Mouse (Mus musculus) midbrain, embryonic 12.5 days (tissue): ENCODE data around the gene Susd4. TPM values are rescaled to one million over a fixed set of nuclear protein-coding genes. Genes with fewer than 3 reads are reported as not detected.

Experiments used
- ATAC-seq: fragments of 200-750 bp; cut with Nextera tagmentation; 2 replicates; pipeline ENCODE4 v1.8.0; 2017; ENCODE audit warnings: low read depth, moderate TSS enrichment, moderate library complexity; ENCODE audit not compliant: low FRiP score
- H3K27ac ChIP-seq: fragments of 300-500 bp; sonication (generic); replicated peaks from 2 replicates; pipeline ENCODE4 v1.5.1; 2016; ENCODE audit warnings: mild to moderate bottlenecking
- H3K27me3 ChIP-seq: fragments of 300-500 bp; sonication (generic); 2 replicates; pipeline ENCODE4 v1.6.1; 2016; ENCODE audit warnings: mild to moderate bottlenecking
- H3K36me3 ChIP-seq: fragments of 300-500 bp; sonication (generic); 2 replicates; pipeline ENCODE4 v1.6.1; 2016
- H3K4me1 ChIP-seq: fragments of 300-500 bp; sonication (generic); 2 replicates; pipeline ENCODE4 v1.6.1; 2016
- H3K4me2 ChIP-seq: fragments of 300-500 bp; sonication (generic); replicated peaks from 2 replicates; pipeline ENCODE4 v1.6.1; 2016; ENCODE audit warnings: mild to moderate bottlenecking, moderate library complexity
- H3K4me3 ChIP-seq: fragments of 300-500 bp; sonication (generic); 2 replicates; pipeline ENCODE4 v1.5.1; 2016; ENCODE audit warnings: mild to moderate bottlenecking
- H3K9ac ChIP-seq: fragments of 300-500 bp; sonication (generic); replicated peaks from 2 replicates; pipeline ENCODE4 v1.6.1; 2016; ENCODE audit warnings: mild to moderate bottlenecking, moderate library complexity
- H3K9me3 ChIP-seq: fragments of 300-500 bp; sonication (generic); 2 replicates; pipeline ENCODE4 v1.6.1; 2016; ENCODE audit warnings: mild to moderate bottlenecking
- WGBS: fragments of 180-500 bp; shearing (Covaris S2); methylation state at CpG from one replicate; pipeline ENCODE4 v1.1.7; 2016; 5-methylcytosine and 5-hydroxymethylcytosine counted together
- polyA plus RNA-seq: library from polyadenylated mRNA; unstranded; fragments of >200 nt; fragmentation: Nextera tagmentation; extraction: Ambion mirVana; gene quantifications from 2 replicates; pipeline ENCODE4 v1.2.1, GENCODE M21; 2016

Susd4 gene
- polyA plus RNA-seq, 1 experiment from 2014 or later: 28.3 TPM

GRCm38 (mm10) chr1:182792521-182793071 lies 28.9 kb downstream of the Susd4 start:
- Histone ChIP-seq H3K9me3 (no peaks in the 10 kb centered on the region), H3K4me3 (no peak overlapping the region), H3K4me1 (peaks cover 13% of the 10 kb centered on the region), H3K4me2 (peak overlapping the region; percentile 22), H3K9ac (no peak overlapping the region), H3K36me3 (no peaks in the 10 kb centered on the region), H3K27me3 (no peaks in the 10 kb centered on the region), H3K27ac (no peak overlapping the region)
- ATAC-seq: peak; percentile 38; the same call in 1 of the 2 replicates
- 26% methylated on average over 16 of the region's 16 CpGs for WGBS

GRCm38 (mm10) chr1:182794221-182794620 lies 30.6 kb downstream of the Susd4 start:
- Histone ChIP-seq H3K27me3 (no peaks in the 10 kb centered on the region), H3K36me3 (no peaks in the 10 kb centered on the region), H3K9me3 (no peaks in the 10 kb centered on the region), H3K4me1 (peaks cover 13% of the 10 kb centered on the region), H3K9ac (no peak overlapping the region), H3K4me2 (no peak overlapping the region), H3K27ac (no peak overlapping the region), H3K4me3 (no peak overlapping the region)
- ATAC-seq: no peak
- 88% methylated on average over 10 of the region's 10 CpGs for WGBS

DNA sequence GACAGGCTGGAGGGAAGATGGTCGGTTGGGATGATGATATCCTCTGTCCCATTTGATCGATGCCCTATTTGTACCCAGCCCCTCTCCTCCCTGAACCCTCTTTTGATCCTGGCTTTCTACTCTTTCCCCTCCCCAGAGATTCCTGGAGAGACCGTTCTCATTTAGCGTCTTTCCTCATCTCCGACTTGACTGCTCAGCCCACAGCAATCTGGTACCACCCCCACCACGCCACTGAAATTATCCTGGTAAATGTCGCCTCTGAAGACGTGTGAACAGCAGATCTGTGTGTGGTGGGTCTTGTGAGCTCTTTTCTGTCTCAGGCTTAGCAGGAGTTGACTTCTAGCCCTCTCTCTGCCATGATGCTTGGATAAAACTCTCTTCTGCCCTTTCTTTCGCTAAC lies 31.0 kb downstream of the Susd4 start:
- no peak overlapping the region for H3K4me3 ChIP-seq
- 93% methylated on average over 9 of the region's 9 CpGs for WGBS
- H3K27ac ChIP-seq: no peak overlapping the region
- ATAC-seq: no peak
- no peak overlapping the region for H3K4me2 ChIP-seq
- H3K27me3 ChIP-seq: no peaks in the 10 kb centered on the region
- peaks cover 13% of the 10 kb centered on the region for H3K4me1 ChIP-seq
- H3K9me3 ChIP-seq: no peaks in the 10 kb centered on the region
- no peaks in the 10 kb centered on the region for H3K36me3 ChIP-seq
- no peak overlapping the region for H3K9ac ChIP-seq

DNA sequence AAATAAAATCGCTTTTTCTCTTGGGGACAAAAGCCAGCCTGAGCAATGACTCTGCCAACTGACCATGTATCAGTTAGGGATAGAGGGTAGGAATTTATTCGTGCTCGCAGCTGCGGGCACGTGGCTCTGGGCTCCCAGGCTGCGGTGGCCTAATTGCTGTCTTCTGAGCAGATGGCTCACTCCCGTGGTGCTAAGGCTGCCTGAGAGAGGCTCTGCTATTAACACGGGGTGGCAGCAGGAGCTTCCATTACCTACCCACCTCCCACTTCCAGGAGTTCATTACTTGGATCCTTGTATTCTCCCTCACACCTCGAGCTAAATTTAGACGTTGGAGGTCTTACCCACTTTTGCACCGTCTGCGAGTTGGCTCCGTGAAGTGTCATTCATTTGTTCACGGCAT lies 33.4 kb downstream of the Susd4 start:
- Histone ChIP-seq H3K27me3 (no peaks in the 10 kb centered on the region), H3K4me2 (no peak overlapping the region), H3K9me3 (no peaks in the 10 kb centered on the region), H3K27ac (no peak overlapping the region), H3K9ac (no peak overlapping the region), H3K36me3 (no peaks in the 10 kb centered on the region), H3K4me1 (peaks cover 12% of the 10 kb centered on the region), H3K4me3 (no peak overlapping the region)
- ATAC-seq: 0 out of 2 replicates have a peak, but pooled peaks have one; percentile 38
- whole genome bisulfite sequencing: 68% methylated on average over 14 of the region's 14 CpGs

- Histone ChIP-seq H3K4me1 (peaks cover 4% of the 10 kb centered on the region; the same call in 1 of the 2 replicates), H3K27ac (no peak overlapping the region), H3K9ac (no peak overlapping the region), H3K4me2 (no peak overlapping the region), H3K4me3 (no peak overlapping the region), H3K36me3 (no peaks in the 10 kb centered on the region), H3K9me3 (no peaks in the 10 kb centered on the region), H3K27me3 (no peaks in the 10 kb centered on the region)
- ATAC-seq: no peak
- WGBS: 95% methylated on average over 2 of the region's 2 CpGs
These were observed 37.9 kb downstream of the Susd4 start for GRCm38 (mm10) chr1:182801590-182801989.

DNA sequence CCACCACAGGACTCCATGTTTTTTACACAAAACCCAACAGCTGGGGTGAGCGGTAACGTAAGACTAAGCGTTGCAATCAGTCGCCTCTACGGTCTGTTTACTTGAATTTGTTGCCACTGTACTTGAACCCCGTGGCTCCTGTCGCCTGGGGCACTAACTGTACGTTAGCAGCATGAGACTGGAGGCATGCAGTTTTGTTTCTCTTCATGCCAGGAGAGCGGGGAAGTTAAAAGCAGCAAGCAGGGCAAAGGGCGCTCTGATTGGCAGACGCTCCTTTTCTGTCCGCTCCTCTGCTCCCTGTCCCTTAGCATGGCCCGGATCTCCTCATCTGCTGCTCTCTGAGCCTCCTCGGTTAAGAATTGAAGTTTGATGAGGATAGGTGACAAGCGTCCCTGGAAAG lies 39.2 kb downstream of the Susd4 start:
- 79% methylated on average over 15 of the region's 15 CpGs for WGBS
- H3K36me3 ChIP-seq: no peaks in the 10 kb centered on the region
- no peak overlapping the region for H3K4me2 ChIP-seq
- no peaks in the 10 kb centered on the region for H3K9me3 ChIP-seq
- H3K4me1 ChIP-seq: no peaks in the 10 kb centered on the region
- H3K4me3 ChIP-seq: no peak overlapping the region
- no peak for ATAC-seq
- no peak overlapping the region for H3K27ac ChIP-seq
- no peaks in the 10 kb centered on the region for H3K27me3 ChIP-seq
- no peak overlapping the region for H3K9ac ChIP-seq

DNA sequence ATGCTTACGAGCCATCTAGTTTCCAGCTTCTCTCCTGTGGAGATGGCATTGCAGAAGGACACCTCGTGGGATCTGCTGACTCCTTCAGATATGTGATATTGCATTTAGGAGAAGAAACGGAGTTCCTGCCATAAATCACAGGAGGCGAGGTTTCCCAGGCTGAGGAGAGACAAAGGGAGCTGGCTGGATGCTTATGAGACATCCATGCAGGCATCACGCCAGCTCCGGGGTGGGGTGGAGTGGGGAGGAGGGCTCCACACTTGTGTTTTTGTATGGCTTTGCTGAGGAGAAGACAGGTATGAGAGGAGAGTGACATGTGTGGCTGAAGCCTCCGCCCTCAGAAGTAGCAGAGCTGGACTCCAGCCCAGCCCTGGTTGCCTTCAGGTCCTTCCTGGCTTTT lies 50.3 kb downstream of the Susd4 start:
- no peak for ATAC-seq
- H3K9me3 ChIP-seq: no peaks in the 10 kb centered on the region
- no peak overlapping the region for H3K4me3 ChIP-seq
- H3K27me3 ChIP-seq: no peaks in the 10 kb centered on the region
- peaks cover 18% of the 10 kb centered on the region for H3K4me1 ChIP-seq
- no peak overlapping the region for H3K9ac ChIP-seq
- WGBS: 90% methylated on average over 7 of the region's 7 CpGs
- H3K36me3 ChIP-seq: no peaks in the 10 kb centered on the region
- H3K27ac ChIP-seq: no peak overlapping the region
- no peak overlapping the region for H3K4me2 ChIP-seq

DNA sequence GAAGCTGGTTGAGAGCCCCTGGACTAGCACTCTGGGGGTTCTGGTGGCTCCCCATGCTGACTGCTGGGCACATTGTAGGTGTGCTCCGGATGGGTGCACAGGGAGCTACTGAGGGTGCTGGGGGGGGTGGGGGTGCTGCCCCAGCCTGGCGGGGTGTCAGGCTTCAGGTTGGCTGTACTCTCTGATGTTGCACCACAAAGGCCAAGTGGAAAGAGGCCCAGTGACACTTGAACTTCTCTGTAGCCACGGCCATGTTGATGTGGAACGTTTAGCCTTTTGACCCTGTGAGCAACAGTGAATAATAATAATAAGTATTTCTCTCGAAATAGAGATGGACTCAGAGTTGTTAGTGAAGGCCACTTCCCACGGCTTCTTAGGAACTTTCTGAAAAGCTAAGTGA lies 50.9 kb downstream of the Susd4 start:
- H3K4me3 ChIP-seq: no peak overlapping the region
- H3K9me3 ChIP-seq: no peaks in the 10 kb centered on the region
- no peaks in the 10 kb centered on the region for H3K27me3 ChIP-seq
- H3K9ac ChIP-seq: no peak overlapping the region
- H3K4me2 ChIP-seq: no peak overlapping the region
- 94% methylated on average over 6 of the region's 6 CpGs for WGBS
- H3K4me1 ChIP-seq: peaks cover 21% of the 10 kb centered on the region
- H3K27ac ChIP-seq: no peak overlapping the region
- H3K36me3 ChIP-seq: no peaks in the 10 kb centered on the region
- no peak for ATAC-seq

- Histone ChIP-seq H3K27me3 (no peaks in the 10 kb centered on the region), H3K4me3 (no peak overlapping the region)
These were observed 53.4 kb downstream of the Susd4 start for GRCm38 (mm10) chr1:182817106-182817505.

DNA sequence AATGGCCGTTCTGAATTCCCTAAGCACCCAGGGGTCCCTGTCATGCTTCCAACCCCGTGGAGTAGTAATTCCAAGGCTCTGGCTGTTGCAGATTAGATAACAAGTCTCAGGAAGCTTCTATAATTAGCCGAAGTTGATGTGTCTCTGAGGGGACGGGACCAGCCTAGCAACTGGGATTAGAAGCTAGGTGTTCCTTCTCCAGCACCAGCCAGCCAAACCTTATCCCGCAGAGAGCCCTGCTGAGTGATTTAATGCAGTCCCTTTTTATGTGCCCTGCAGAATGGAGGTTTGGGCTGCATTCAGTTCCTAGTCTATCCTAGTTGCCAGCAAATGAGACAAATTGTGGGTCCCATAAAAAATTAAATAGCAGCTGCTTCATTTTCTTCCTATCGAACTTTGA lies 54.0 kb downstream of the Susd4 start:
- Histone ChIP-seq H3K4me1 (peaks cover 18% of the 10 kb centered on the region), H3K27ac (peak overlapping the region; percentile 26; the same call in 1 of the 2 replicates), H3K27me3 (no peaks in the 10 kb centered on the region), H3K9me3 (no peaks in the 10 kb centered on the region), H3K36me3 (no peaks in the 10 kb centered on the region), H3K4me3 (no peak overlapping the region), H3K4me2 (no peak overlapping the region), H3K9ac (no peak overlapping the region)
- ATAC-seq: no peak
- 25% methylated on average over 6 of the region's 6 CpGs for WGBS

More at GRCm38 (mm10) chr1:182817106-182817505, 53.4 kb downstream of the Susd4 start:
- Histone ChIP-seq H3K9me3 (no peaks in the 10 kb centered on the region), H3K27ac (0 out of 2 replicates have a peak overlapping the region, but pooled peaks have one; percentile 26), H3K4me1 (peaks cover 18% of the 10 kb centered on the region), H3K9ac (no peak overlapping the region), H3K4me2 (no peak overlapping the region), H3K36me3 (no peaks in the 10 kb centered on the region)
- 48% methylated on average over 5 of the region's 5 CpGs for WGBS
- no peak for ATAC-seq

- WGBS: 37% methylated on average over 10 of the region's 10 CpGs
- H3K4me2 ChIP-seq: no peak overlapping the region
- H3K4me3 ChIP-seq: no peak overlapping the region
- no peaks in the 10 kb centered on the region for H3K36me3 ChIP-seq
- H3K4me1 ChIP-seq: peaks cover 25% of the 10 kb centered on the region
- H3K9ac ChIP-seq: no peak overlapping the region
- no peaks in the 10 kb centered on the region for H3K27me3 ChIP-seq
- ATAC-seq: no peak
- H3K9me3 ChIP-seq: no peaks in the 10 kb centered on the region
- H3K27ac ChIP-seq: peak overlapping the region; percentile 46; the same call in 1 of the 2 replicates
These were observed 55.3 kb downstream of the Susd4 start for GRCm38 (mm10) chr1:182818931-182819330.

DNA sequence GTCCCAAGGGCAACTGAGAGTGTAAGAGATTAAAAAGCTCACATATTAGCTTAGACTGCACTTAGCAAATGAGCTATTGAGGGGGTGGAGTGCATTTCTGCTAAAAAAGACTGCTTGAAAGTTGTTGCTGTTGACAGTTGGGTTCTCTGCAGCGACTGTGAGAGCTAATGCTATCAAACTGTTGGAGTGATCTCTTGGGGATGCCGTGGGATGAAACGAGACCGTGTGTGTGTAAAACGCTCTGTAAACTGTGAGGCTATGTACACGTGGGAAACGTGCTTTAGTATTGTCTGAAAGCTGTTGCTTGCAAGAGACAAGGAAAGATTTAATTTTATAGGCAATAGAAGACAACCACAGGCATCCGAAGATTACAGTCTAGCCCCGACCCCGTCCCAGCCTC lies 59.1 kb downstream of the Susd4 start:
- Histone ChIP-seq H3K27me3 (no peaks in the 10 kb centered on the region), H3K4me3 (no peak overlapping the region), H3K4me2 (no peak overlapping the region), H3K4me1 (peaks cover 19% of the 10 kb centered on the region), H3K36me3 (no peaks in the 10 kb centered on the region), H3K9ac (no peak overlapping the region), H3K9me3 (no peaks in the 10 kb centered on the region), H3K27ac (no peak overlapping the region; the same call in 1 of the 2 replicates)
- no peak for ATAC-seq
- WGBS: 80% methylated on average over 10 of the region's 10 CpGs
